Mouse (Mus musculus) heart, embryonic 10.5 days (tissue): ENCODE measurements around the gene Grm8. TPM values are rescaled to one million over a fixed set of nuclear protein-coding genes. Genes with fewer than 3 reads are reported as not detected.
"Not testable (repeated sequence)": the region's sequence is repeated elsewhere in the genome, so short reads cannot be mapped to it uniquely, and the experiment has no call there.

Experiments used
- DNase-seq: peaks from one replicate; pipeline ENCODE4 v3.0.0-alpha.2; 2017; ENCODE audit warnings: low spot score
- H3K27ac ChIP-seq: fragments of 300-500 bp; sonication (generic); 2 replicates; pipeline ENCODE4 v1.5.1; 2016; ENCODE audit warnings: mild to moderate bottlenecking
- H3K27me3 ChIP-seq: fragments of 300-500 bp; sonication (generic); 2 replicates; pipeline ENCODE4 v1.6.1; 2016; ENCODE audit warnings: mild to moderate bottlenecking; ENCODE audit not compliant: poor library complexity, insufficient read depth, severe bottlenecking
- H3K36me3 ChIP-seq: fragments of 300-500 bp; sonication (generic); 2 replicates; pipeline ENCODE4 v1.6.1; 2016; ENCODE audit warnings: mild to moderate bottlenecking, moderate library complexity
- H3K4me1 ChIP-seq: fragments of 300-500 bp; sonication (generic); 2 replicates; pipeline ENCODE4 v1.6.1; 2016; ENCODE audit warnings: mild to moderate bottlenecking
- H3K4me3 ChIP-seq: fragments of 300-500 bp; sonication (generic); 2 replicates; pipeline ENCODE4 v1.5.1; 2016; ENCODE audit warnings: mild to moderate bottlenecking, moderate library complexity
- H3K9me3 ChIP-seq: fragments of 300-500 bp; sonication (generic); 2 replicates; pipeline ENCODE4 v1.6.1; 2016; ENCODE audit warnings: mild to moderate bottlenecking, moderate library complexity
- whole genome bisulfite sequencing: fragments of 180-500 bp; shearing (Covaris S2); methylation state at CpG from one replicate; pipeline ENCODE4 v1.1.7; 2016; 5-methylcytosine and 5-hydroxymethylcytosine counted together
- polyA plus RNA-seq: library from polyadenylated mRNA; unstranded; fragments of >200 nt; fragmentation: Nextera tagmentation; extraction: Ambion mirVana; gene quantifications from 2 replicates; pipeline ENCODE4 v1.2.1, GENCODE M21; 2016

The Grm8 gene
- polyA plus RNA-seq, 1 experiment from 2014 or later: 0.16 TPM

- H3K4me1 ChIP-seq: no peaks in the 10 kb centered on the region
- no peak overlapping the region for H3K27ac ChIP-seq
- WGBS: 82% methylated on average over 1 of the region's 1 CpGs
- H3K9me3 ChIP-seq: no peaks in the 10 kb centered on the region
- no peak for DNase-seq
- H3K27me3 ChIP-seq: no peaks in the 10 kb centered on the region
- H3K36me3 ChIP-seq: no peaks in the 10 kb centered on the region
- no peak overlapping the region for H3K4me3 ChIP-seq
These were observed 232.8 kb downstream of the Grm8 start for GRCm38 (mm10) chr6:27902224-27902623.

DNA sequence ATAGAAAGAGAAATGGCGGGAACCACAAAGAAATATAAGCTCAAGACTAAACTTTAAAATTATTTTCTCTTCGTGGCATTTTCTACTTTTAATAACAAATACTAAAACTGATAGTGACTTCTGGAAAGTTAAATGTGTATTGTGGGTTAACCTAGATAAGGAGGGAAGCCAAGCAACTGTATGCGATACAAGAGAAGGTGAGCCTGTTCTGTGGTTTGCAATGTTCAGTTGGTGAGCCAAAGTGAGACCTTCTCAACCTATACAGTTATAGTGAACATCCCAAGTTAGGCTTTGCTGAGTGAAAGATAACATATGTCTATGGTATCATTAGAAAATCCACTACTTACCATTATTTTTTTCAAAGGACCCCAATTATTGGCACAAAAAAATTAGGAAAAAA lies 233.6 kb downstream of the Grm8 start:
- H3K4me3 ChIP-seq: no peak overlapping the region
- H3K36me3 ChIP-seq: no peaks in the 10 kb centered on the region
- no peaks in the 10 kb centered on the region for H3K9me3 ChIP-seq
- 82% methylated on average over 3 of the region's 3 CpGs for WGBS
- no peak overlapping the region for H3K27ac ChIP-seq
- no peak for DNase-seq
- H3K27me3 ChIP-seq: no peaks in the 10 kb centered on the region
- H3K4me1 ChIP-seq: no peaks in the 10 kb centered on the region

DNA sequence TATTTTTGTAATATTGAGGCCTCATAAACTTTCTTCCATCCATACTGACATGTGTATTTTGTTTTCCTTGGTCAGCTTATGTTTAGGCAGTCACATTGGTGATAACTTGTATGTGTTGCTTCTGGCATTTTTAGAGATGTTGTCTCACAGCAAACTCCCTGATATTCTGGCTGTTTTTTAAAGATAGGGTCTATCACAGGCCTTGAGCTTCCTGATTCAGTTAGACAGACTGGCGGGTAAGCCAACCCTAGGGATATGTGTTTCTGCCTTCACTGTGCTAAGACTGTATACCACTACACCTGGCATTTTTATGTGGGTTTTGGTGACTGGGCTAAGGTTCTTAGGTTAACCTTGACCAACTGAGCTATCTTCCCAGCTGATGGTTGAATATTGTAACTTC lies 239.8 kb downstream of the Grm8 start:
- 84% methylated on average over 1 of the region's 1 CpGs for WGBS
- no peaks in the 10 kb centered on the region for H3K36me3 ChIP-seq
- H3K9me3 ChIP-seq: no peaks in the 10 kb centered on the region
- DNase-seq: no peak
- no peaks in the 10 kb centered on the region for H3K4me1 ChIP-seq
- no peak overlapping the region for H3K27ac ChIP-seq
- no peaks in the 10 kb centered on the region for H3K27me3 ChIP-seq
- no peak overlapping the region for H3K4me3 ChIP-seq

DNA sequence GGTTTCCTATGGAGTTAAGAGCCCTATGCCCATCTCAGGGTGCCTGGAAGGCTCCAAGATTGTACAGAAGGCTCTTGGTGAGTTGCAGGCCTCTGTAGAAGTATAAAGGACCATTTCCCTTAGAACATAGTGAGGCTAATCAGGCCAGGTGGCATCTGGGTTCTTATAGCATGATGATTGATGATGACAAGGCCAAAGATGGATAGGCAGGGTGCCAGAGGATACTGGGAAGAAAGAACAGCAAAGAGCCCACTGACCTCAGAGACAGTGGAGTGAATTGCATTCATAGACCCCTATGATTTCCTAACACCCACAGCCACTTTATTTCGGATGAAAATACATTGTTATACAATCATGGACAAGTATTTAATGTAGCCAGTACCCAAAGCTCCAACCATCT lies 242.1 kb downstream of the Grm8 start:
- Histone ChIP-seq H3K27ac (no peak overlapping the region), H3K36me3 (no peaks in the 10 kb centered on the region), H3K27me3 (no peaks in the 10 kb centered on the region), H3K4me1 (no peaks in the 10 kb centered on the region), H3K9me3 (no peaks in the 10 kb centered on the region), H3K4me3 (no peak overlapping the region)
- WGBS: 69% methylated on average over 1 of the region's 1 CpGs
- DNase-seq: no peak

GRCm38 (mm10) chr6:27888391-27888790 lies 246.6 kb downstream of the Grm8 start:
- H3K27ac ChIP-seq: no peak overlapping the region
- WGBS: 84% methylated on average over 2 of the region's 2 CpGs

GRCm38 (mm10) chr6:27887922-27888321 lies 247.1 kb downstream of the Grm8 start:
- Histone ChIP-seq H3K36me3 (no peaks in the 10 kb centered on the region), H3K9me3 (no peaks in the 10 kb centered on the region), H3K27ac (no peak overlapping the region), H3K4me3 (no peak overlapping the region), H3K4me1 (no peaks in the 10 kb centered on the region), H3K27me3 (no peaks in the 10 kb centered on the region)
- DNase-seq: no peak
- WGBS: 65% methylated on average over 1 of the region's 1 CpGs

More at GRCm38 (mm10) chr6:27888391-27888790, 246.6 kb downstream of the Grm8 start:
- Histone ChIP-seq H3K27me3 (no peaks in the 10 kb centered on the region), H3K4me1 (no peaks in the 10 kb centered on the region), H3K9me3 (no peaks in the 10 kb centered on the region), H3K36me3 (no peaks in the 10 kb centered on the region), H3K4me3 (no peak overlapping the region)
- no peak for DNase-seq

DNA sequence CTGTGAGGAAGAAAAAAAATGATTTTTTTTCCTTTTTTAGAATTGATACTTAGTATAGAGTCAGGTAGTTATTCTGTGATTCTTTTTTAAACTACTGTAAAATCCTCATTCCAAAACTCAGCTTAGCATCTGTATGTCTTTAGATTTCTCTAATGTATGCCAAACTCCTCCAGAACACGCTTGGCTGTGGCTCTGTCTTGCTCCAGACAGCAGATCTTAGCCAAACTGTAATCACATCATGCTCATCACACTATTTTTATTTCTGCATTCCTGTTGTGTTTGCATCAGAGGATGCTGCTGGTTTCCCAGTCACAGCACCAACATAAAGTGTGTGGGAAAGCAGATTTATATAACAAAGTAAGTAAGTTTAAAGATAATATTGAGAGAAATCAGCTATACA lies 249.2 kb downstream of the Grm8 start:
- no peak overlapping the region for H3K27ac ChIP-seq
- no peaks in the 10 kb centered on the region for H3K27me3 ChIP-seq
- 55% methylated on average over 1 of the region's 1 CpGs for WGBS

DNA sequence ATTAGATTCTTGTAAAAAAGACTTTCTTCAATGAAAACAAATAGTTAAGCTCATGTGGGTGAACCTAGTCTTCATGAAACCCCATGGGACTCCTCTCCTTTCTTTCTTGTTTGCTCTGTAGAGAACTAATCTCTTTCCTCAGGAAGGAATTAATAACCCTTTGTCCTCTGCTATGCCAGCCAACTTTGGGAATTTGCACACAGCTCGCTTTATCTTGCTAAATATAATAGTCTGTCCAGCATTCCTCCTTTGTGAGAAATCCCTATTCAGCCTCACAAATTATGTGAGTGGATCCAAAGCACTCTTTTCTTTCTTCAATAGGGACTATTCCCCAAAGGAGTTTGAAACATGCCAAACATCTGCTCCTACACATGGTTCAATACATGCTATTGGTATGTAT lies 285.3 kb downstream of the Grm8 start:
- no peak overlapping the region for H3K4me3 ChIP-seq
- no peaks in the 10 kb centered on the region for H3K9me3 ChIP-seq
- WGBS: 64% methylated on average over 1 of the region's 1 CpGs
- H3K27me3 ChIP-seq: no peaks in the 10 kb centered on the region
- no peaks in the 10 kb centered on the region for H3K36me3 ChIP-seq
- H3K27ac ChIP-seq: no peak overlapping the region
- DNase-seq: no peak
- H3K4me1 ChIP-seq: no peaks in the 10 kb centered on the region

More for the DNA sequence above, 249.2 kb downstream of the Grm8 start:
- H3K4me1 ChIP-seq: no peaks in the 10 kb centered on the region
- DNase-seq: no peak
- H3K36me3 ChIP-seq: no peaks in the 10 kb centered on the region
- H3K4me3 ChIP-seq: no peak overlapping the region
- no peaks in the 10 kb centered on the region for H3K9me3 ChIP-seq

- Histone ChIP-seq H3K9me3 (no peaks in the 10 kb centered on the region), H3K4me3 (no peak overlapping the region), H3K4me1 (no peaks in the 10 kb centered on the region), H3K27ac (no peak overlapping the region), H3K36me3 (no peaks in the 10 kb centered on the region), H3K27me3 (no peaks in the 10 kb centered on the region)
- WGBS: 93% methylated on average over 1 of the region's 1 CpGs
- no peak for DNase-seq
These were observed 298.8 kb downstream of the Grm8 start for GRCm38 (mm10) chr6:27836159-27836558.

- H3K4me3 ChIP-seq, H3K4me1 ChIP-seq, H3K27me3 ChIP-seq, H3K27ac ChIP-seq, H3K36me3 ChIP-seq, DNase-seq, H3K9me3 ChIP-seq: not testable (repeated sequence)
- WGBS: 89% methylated on average over 2 of the region's 2 CpGs
These were observed 315.2 kb downstream of the Grm8 start for GRCm38 (mm10) chr6:27819735-27820134.

DNA sequence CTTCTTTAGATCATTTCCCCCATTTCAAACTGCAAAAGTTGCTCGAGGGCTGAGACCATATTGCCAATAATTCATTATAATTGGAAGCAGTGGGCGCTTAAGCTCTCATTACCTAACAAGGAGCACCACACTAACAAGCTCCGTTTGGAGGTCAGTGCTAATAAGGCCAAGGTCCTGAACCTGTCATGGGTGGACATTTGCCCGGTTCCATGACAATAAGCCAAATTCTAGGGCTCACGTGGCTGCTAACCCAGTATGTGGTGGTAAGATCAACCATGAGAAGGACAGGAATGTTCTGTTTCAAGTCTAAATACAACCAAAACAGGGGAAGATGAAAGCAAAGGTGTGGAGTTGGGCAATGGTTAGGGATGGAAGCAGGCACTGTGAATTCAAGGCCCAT lies 322.2 kb downstream of the Grm8 start:
- WGBS: 73% methylated on average over 5 of the region's 5 CpGs
- H3K4me1 ChIP-seq: no peaks in the 10 kb centered on the region
- no peak for DNase-seq
- H3K27me3 ChIP-seq: no peaks in the 10 kb centered on the region
- H3K9me3 ChIP-seq: no peaks in the 10 kb centered on the region
- H3K27ac ChIP-seq: no peak overlapping the region
- no peak overlapping the region for H3K4me3 ChIP-seq
- no peaks in the 10 kb centered on the region for H3K36me3 ChIP-seq

- Histone ChIP-seq H3K9me3 (no peaks in the 10 kb centered on the region), H3K4me1 (no peaks in the 10 kb centered on the region), H3K27me3 (no peaks in the 10 kb centered on the region), H3K36me3 (no peaks in the 10 kb centered on the region), H3K4me3 (no peak overlapping the region), H3K27ac (no peak overlapping the region)
- 79% methylated on average over 6 of the region's 6 CpGs for WGBS
- no peak for DNase-seq
These were observed 325.0 kb downstream of the Grm8 start for GRCm38 (mm10) chr6:27809996-27810395.

GRCm38 (mm10) chr6:27806741-27807140 lies 328.2 kb downstream of the Grm8 start:
- no peak overlapping the region for H3K4me3 ChIP-seq
- no peak overlapping the region for H3K27ac ChIP-seq
- no peaks in the 10 kb centered on the region for H3K36me3 ChIP-seq
- H3K9me3 ChIP-seq: no peaks in the 10 kb centered on the region
- H3K27me3 ChIP-seq: no peaks in the 10 kb centered on the region
- no peaks in the 10 kb centered on the region for H3K4me1 ChIP-seq
- no peak for DNase-seq

GRCm38 (mm10) chr6:27800881-27801572 lies 334.0 kb downstream of the Grm8 start:
- no peaks in the 10 kb centered on the region for H3K27me3 ChIP-seq
- H3K36me3 ChIP-seq: no peaks in the 10 kb centered on the region
- no peaks in the 10 kb centered on the region for H3K9me3 ChIP-seq
- H3K4me1 ChIP-seq: no peaks in the 10 kb centered on the region
- no peak overlapping the region for H3K4me3 ChIP-seq
- H3K27ac ChIP-seq: no peak overlapping the region
- 74% methylated on average over 6 of the region's 6 CpGs for WGBS
- no peak for DNase-seq
